Mouse (Mus musculus): ENCODE data around the gene Tmem185b.

The Tmem185b gene

GRCm38 (mm10) chr1:119495396-119495775 lies 30.6 kb upstream of the Tmem185b start:
- no peak for DNase-seq (ENCODE audit: low read depth, low spot score)
- H3K36me3 ChIP-seq (ENCODE audit: control insufficient read depth, insufficient read depth, low read length, poor library complexity, severe bottlenecking), result no peaks in the 10 kb centered on the region
- no peaks in the 10 kb centered on the region for H3K27me3 ChIP-seq (ENCODE audit: control insufficient read depth, insufficient read depth, low read length, poor library complexity, severe bottlenecking)

- Histone ChIP-seq H3K27me3 (ENCODE audit: control insufficient read depth, insufficient read depth, low read length, poor library complexity, severe bottlenecking) (no peaks in the 10 kb centered on the region), H3K36me3 (ENCODE audit: control insufficient read depth, insufficient read depth, low read length, poor library complexity, severe bottlenecking) (no peaks in the 10 kb centered on the region)
- no peak for DNase-seq (ENCODE audit: low read depth, low spot score)
Measured at GRCm38 (mm10) chr1:119497346-119498004, 28.5 kb upstream of the Tmem185b start.

GRCm38 (mm10) chr1:119498536-119499231 lies 27.3 kb upstream of the Tmem185b start:
- no peak for DNase-seq (ENCODE audit: low read depth, low spot score)
- no peaks in the 10 kb centered on the region for H3K27me3 ChIP-seq (ENCODE audit: control insufficient read depth, insufficient read depth, low read length, poor library complexity, severe bottlenecking)
- H3K36me3 ChIP-seq (ENCODE audit: control insufficient read depth, insufficient read depth, low read length, poor library complexity, severe bottlenecking), result no peaks in the 10 kb centered on the region

- no peak for DNase-seq (ENCODE audit: low read depth, low spot score)
- Histone ChIP-seq H3K36me3 (ENCODE audit: control insufficient read depth, insufficient read depth, low read length, poor library complexity, severe bottlenecking) (no peaks in the 10 kb centered on the region), H3K27me3 (ENCODE audit: control insufficient read depth, insufficient read depth, low read length, poor library complexity, severe bottlenecking) (no peaks in the 10 kb centered on the region)
Measured at GRCm38 (mm10) chr1:119499456-119499855, 26.5 kb upstream of the Tmem185b start.

GRCm38 (mm10) chr1:119501881-119502280 lies 24.1 kb upstream of the Tmem185b start:
- Histone ChIP-seq H3K27me3 (ENCODE audit: control insufficient read depth, insufficient read depth, low read length, poor library complexity, severe bottlenecking) (no peaks in the 10 kb centered on the region), H3K36me3 (ENCODE audit: control insufficient read depth, insufficient read depth, low read length, poor library complexity, severe bottlenecking) (no peaks in the 10 kb centered on the region)
- DNase-seq (ENCODE audit: low read depth, low spot score), result no peak

- H3K27me3 ChIP-seq (ENCODE audit: control insufficient read depth, insufficient read depth, low read length, poor library complexity, severe bottlenecking), result no peaks in the 10 kb centered on the region
- no peaks in the 10 kb centered on the region for H3K36me3 ChIP-seq (ENCODE audit: control insufficient read depth, insufficient read depth, low read length, poor library complexity, severe bottlenecking)
- DNase-seq (ENCODE audit: low read depth, low spot score), result peak; percentile 42
Measured at GRCm38 (mm10) chr1:119502729-119503128, 23.2 kb upstream of the Tmem185b start.

- no peaks in the 10 kb centered on the region for H3K36me3 ChIP-seq (ENCODE audit: control insufficient read depth, insufficient read depth, low read length, poor library complexity, severe bottlenecking)
- no peak for DNase-seq (ENCODE audit: low read depth, low spot score)
- no peaks in the 10 kb centered on the region for H3K27me3 ChIP-seq (ENCODE audit: control insufficient read depth, insufficient read depth, low read length, poor library complexity, severe bottlenecking)
Measured at GRCm38 (mm10) chr1:119503181-119503580, 22.8 kb upstream of the Tmem185b start.

GRCm38 (mm10) chr1:119503808-119504207 lies 22.2 kb upstream of the Tmem185b start:
- DNase-seq (ENCODE audit: low read depth, low spot score), result peak; percentile 26
- Histone ChIP-seq H3K36me3 (ENCODE audit: control insufficient read depth, insufficient read depth, low read length, poor library complexity, severe bottlenecking) (no peaks in the 10 kb centered on the region), H3K27me3 (ENCODE audit: control insufficient read depth, insufficient read depth, low read length, poor library complexity, severe bottlenecking) (no peaks in the 10 kb centered on the region)

GRCm38 (mm10) chr1:119504260-119505062 lies 21.5 kb upstream of the Tmem185b start, which contains the start of gene Ralb:
Gene Ralb, minus strand, starts transcription at chr1:119504794.
- peak; percentile 89 for DNase-seq (ENCODE audit: low read depth, low spot score)
- Histone ChIP-seq H3K36me3 (ENCODE audit: control insufficient read depth, insufficient read depth, low read length, poor library complexity, severe bottlenecking) (no peaks in the 10 kb centered on the region), H3K27me3 (ENCODE audit: control insufficient read depth, insufficient read depth, low read length, poor library complexity, severe bottlenecking) (no peaks in the 10 kb centered on the region)

GRCm38 (mm10) chr1:119505951-119506350 lies 20.0 kb upstream of the Tmem185b start:
- Histone ChIP-seq H3K36me3 (ENCODE audit: control insufficient read depth, insufficient read depth, low read length, poor library complexity, severe bottlenecking) (no peaks in the 10 kb centered on the region), H3K27me3 (ENCODE audit: control insufficient read depth, insufficient read depth, low read length, poor library complexity, severe bottlenecking) (no peaks in the 10 kb centered on the region)
- no peak for DNase-seq (ENCODE audit: low read depth, low spot score)

GRCm38 (mm10) chr1:119508548-119508947 lies 17.4 kb upstream of the Tmem185b start:
- Histone ChIP-seq H3K36me3 (ENCODE audit: control insufficient read depth, insufficient read depth, low read length, poor library complexity, severe bottlenecking) (no peaks in the 10 kb centered on the region), H3K27me3 (ENCODE audit: control insufficient read depth, insufficient read depth, low read length, poor library complexity, severe bottlenecking) (no peaks in the 10 kb centered on the region)
- DNase-seq (ENCODE audit: low read depth, low spot score), result no peak

- no peak for DNase-seq (ENCODE audit: low read depth, low spot score)
- Histone ChIP-seq H3K36me3 (ENCODE audit: control insufficient read depth, insufficient read depth, low read length, poor library complexity, severe bottlenecking) (no peaks in the 10 kb centered on the region), H3K27me3 (ENCODE audit: control insufficient read depth, insufficient read depth, low read length, poor library complexity, severe bottlenecking) (no peaks in the 10 kb centered on the region)
Measured at GRCm38 (mm10) chr1:119509474-119509873, 16.5 kb upstream of the Tmem185b start.

GRCm38 (mm10) chr1:119510409-119510808 lies 15.6 kb upstream of the Tmem185b start:
- H3K36me3 ChIP-seq (ENCODE audit: control insufficient read depth, insufficient read depth, low read length, poor library complexity, severe bottlenecking), result no peaks in the 10 kb centered on the region
- DNase-seq (ENCODE audit: low read depth, low spot score), result no peak
- no peaks in the 10 kb centered on the region for H3K27me3 ChIP-seq (ENCODE audit: control insufficient read depth, insufficient read depth, low read length, poor library complexity, severe bottlenecking)

GRCm38 (mm10) chr1:119510857-119511256 lies 15.1 kb upstream of the Tmem185b start:
- no peaks in the 10 kb centered on the region for H3K27me3 ChIP-seq (ENCODE audit: control insufficient read depth, insufficient read depth, low read length, poor library complexity, severe bottlenecking)
- DNase-seq (ENCODE audit: low read depth, low spot score), result no peak
- no peaks in the 10 kb centered on the region for H3K36me3 ChIP-seq (ENCODE audit: control insufficient read depth, insufficient read depth, low read length, poor library complexity, severe bottlenecking)

- Histone ChIP-seq H3K36me3 (ENCODE audit: control insufficient read depth, insufficient read depth, low read length, poor library complexity, severe bottlenecking) (no peaks in the 10 kb centered on the region), H3K27me3 (ENCODE audit: control insufficient read depth, insufficient read depth, low read length, poor library complexity, severe bottlenecking) (no peaks in the 10 kb centered on the region)
- DNase-seq (ENCODE audit: low read depth, low spot score), result no peak
Measured at GRCm38 (mm10) chr1:119518060-119518459, 7.9 kb upstream of the Tmem185b start.

All from splenic B cell, adult 2 months (primary cell).